In the genomic region with DNA sequence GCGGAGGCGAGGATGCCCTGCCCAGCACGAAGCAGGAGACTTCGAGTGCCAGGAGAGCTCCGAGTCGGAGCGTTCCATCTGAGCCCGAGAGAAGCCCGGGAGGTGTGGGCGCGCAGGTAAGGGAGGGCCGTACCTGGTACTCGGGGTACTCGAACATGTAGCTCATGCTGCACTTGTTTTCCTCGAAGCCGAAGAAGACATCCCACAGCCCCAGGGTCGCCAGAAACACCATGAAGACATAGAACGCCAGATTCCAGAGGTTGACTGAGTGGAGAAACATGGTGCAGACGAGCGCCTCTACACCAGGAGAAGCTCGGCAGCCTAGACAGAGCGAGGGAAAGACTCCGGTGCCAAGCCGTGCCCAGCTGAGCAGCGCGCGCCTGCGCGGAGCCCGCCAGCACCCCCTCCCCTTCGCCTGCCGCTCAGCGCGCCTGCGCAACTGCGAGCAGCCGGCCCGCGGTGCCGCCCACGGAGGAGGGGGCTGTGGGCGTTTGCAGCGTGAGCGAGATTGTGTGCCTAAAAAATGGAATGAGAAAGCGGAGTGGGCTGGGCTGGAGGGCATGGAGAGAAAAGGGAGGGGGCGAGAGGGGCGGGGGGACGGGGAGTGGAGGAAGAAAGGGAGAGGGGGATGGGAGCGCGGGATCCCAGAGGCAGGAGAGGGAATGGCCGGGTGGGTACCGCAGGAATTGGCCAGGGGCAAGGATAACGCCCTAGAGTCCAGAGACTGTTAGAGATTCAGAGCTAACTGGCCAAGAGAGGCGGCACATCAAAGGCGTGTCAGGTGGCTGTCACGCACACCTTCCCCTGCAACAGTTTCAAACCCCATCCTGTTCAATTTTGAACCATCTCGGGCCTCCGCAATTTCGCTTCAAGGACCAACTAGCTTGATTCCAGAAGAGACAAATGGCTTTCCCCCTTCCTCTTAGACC, we compare ENCODE assay signal across 7 mouse cellular contexts. TPM values are rescaled to one million over a fixed set of nuclear protein-coding genes. Genes with fewer than 3 reads are reported as not detected.
DNase-seq lines count a peak whose midpoint lies in the region; ATAC-seq lines count a peak whose summit lies in the region.

A gene (minus strand): TSS at position 384 of the 929 bp plus-strand sequence.

- H3K9me3 ChIP-seq in embryonic facial prominence, embryonic 12.5 days: no peaks in the 10 kb centered on the region
- no peaks in the 10 kb centered on the region for H3K9me3 ChIP-seq in limb, embryonic 13.5 days
- no peaks in the 10 kb centered on the region for H3K9me3 ChIP-seq in midbrain, embryonic 15.5 days

- H3K4me3 ChIP-seq in embryonic facial prominence, embryonic 12.5 days: peak within 1 kb of the TSS; percentile 73
- peak within 1 kb of the TSS; percentile 69 for H3K4me3 ChIP-seq in limb, embryonic 13.5 days
- peak within 1 kb of the TSS; percentile 91 for H3K4me3 ChIP-seq in midbrain, embryonic 15.5 days

- H3K9ac ChIP-seq in embryonic facial prominence, embryonic 12.5 days: peak within 1 kb of the TSS; percentile 74
- peak within 1 kb of the TSS; percentile 79 for H3K9ac ChIP-seq in limb, embryonic 13.5 days
- peak within 1 kb of the TSS; percentile 90 for H3K9ac ChIP-seq in midbrain, embryonic 15.5 days

- ATAC-seq in embryonic facial prominence, embryonic 12.5 days (ENCODE audit: insufficient number of reproducible peaks, insufficient read depth, low FRiP score, low TSS enrichment): peak; percentile 99
- peak; percentile 99 for ATAC-seq in limb, embryonic 13.5 days (ENCODE audit: low FRiP score, low read depth)
- ATAC-seq in midbrain, embryonic 15.5 days (replicated peaks): peak; percentile 99

- DNase-seq in adrenal gland, postnatal 25 days: peak; percentile 93
- DNase-seq in heart, adult 9 months (ENCODE audit: low spot score in 2 of 2): peak; percentile 83 to 85
- peak; percentile 89 for DNase-seq in kidney, adult 9 months
- peak; percentile 83 to 85 for DNase-seq in spleen, adult 18-20 months

- 0 out of 2 replicates have a peak within 1 kb of the TSS, but pooled peaks have one; percentile 17 for H3K27ac ChIP-seq in embryonic facial prominence, embryonic 12.5 days
- no peak within 1 kb of the TSS for H3K27ac ChIP-seq in limb, embryonic 13.5 days
- peak within 1 kb of the TSS; percentile 92 for H3K27ac ChIP-seq in midbrain, embryonic 15.5 days

- no peaks in the 10 kb centered on the region for H3K4me1 ChIP-seq in embryonic facial prominence, embryonic 12.5 days
- peaks cover 4% of the 10 kb centered on the region; the same call in 1 of the 2 replicates for H3K4me1 ChIP-seq in limb, embryonic 13.5 days
- peaks cover 23% of the 10 kb centered on the region for H3K4me1 ChIP-seq in midbrain, embryonic 15.5 days

- H3K4me2 ChIP-seq in embryonic facial prominence, embryonic 12.5 days (replicated peaks): peak within 1 kb of the TSS; percentile 92
- H3K4me2 ChIP-seq in limb, embryonic 13.5 days (replicated peaks): peak within 1 kb of the TSS; percentile 93
- H3K4me2 ChIP-seq in midbrain, embryonic 15.5 days: peak within 1 kb of the TSS; percentile 69

- H3K36me3 ChIP-seq in embryonic facial prominence, embryonic 12.5 days: no peaks in the 10 kb centered on the region
- H3K36me3 ChIP-seq in limb, embryonic 13.5 days: no peaks in the 10 kb centered on the region
- H3K36me3 ChIP-seq in midbrain, embryonic 15.5 days (replicated peaks): no peaks in the 10 kb centered on the region

- no peaks in the 10 kb centered on the region for H3K27me3 ChIP-seq in embryonic facial prominence, embryonic 12.5 days
- no peaks in the 10 kb centered on the region for H3K27me3 ChIP-seq in limb, embryonic 13.5 days
- no peaks in the 10 kb centered on the region for H3K27me3 ChIP-seq in midbrain, embryonic 15.5 days (replicated peaks)

- WGBS in embryonic facial prominence, embryonic 12.5 days: under 1% methylated on average over 54 of the region's 59 CpGs
- under 1% methylated on average over 58 of the region's 59 CpGs for WGBS in limb, embryonic 13.5 days
- under 1% methylated on average over 56 of the region's 59 CpGs for WGBS in midbrain, embryonic 15.5 days

RNA-seq across cellular contexts. Expression of the gene that starts here (rescaled TPM):
- total RNA-seq in adrenal gland, postnatal 25 days (2021): 4.1 and 6.9 TPM in 2 replicates
- polyA plus RNA-seq in embryonic facial prominence, embryonic 12.5 days (2016; fragmentation: Nextera tagmentation; extraction: Ambion mirVana): 6.4 and 8.3 TPM in 2 replicates
- polyA plus RNA-seq in limb, embryonic 13.5 days (2015; fragmentation: Nextera tagmentation; extraction: Ambion mirVana): 5.4 and 7.0 TPM in 2 replicates
- 29.5 and 33.6 TPM in 2 replicates for polyA plus RNA-seq in midbrain, embryonic 15.5 days (2015; fragmentation: Nextera tagmentation; extraction: Ambion mirVana)
